Mouse (Mus musculus): ENCODE data around the gene Slc26a8. TPM values are rescaled to one million over a fixed set of nuclear protein-coding genes. Genes with fewer than 3 reads are reported as not detected.
"Not testable (repeated sequence)": the region's sequence is repeated elsewhere in the genome, so short reads cannot be mapped to it uniquely, and the experiment has no call there.

Gene Slc26a8
- under 1 TPM; 0.33 to 0.64 TPM for total RNA-seq (2021)
- long read RNA-seq, experiment 1: 0 reads
- long read RNA-seq, experiment 2: 0 reads

- intact Hi-C loops (cut with DNase I; ENCODE audit: low total_unique reads): loop anchor here (10.0 kb wide), 1 partner anchor 65 kb away; no protein-coding TSS in a partner anchor
- no peak for DNase-seq
Measured at GRCm38 (mm10) chr17:28689586-28690283, at the start of gene Slc26a8. Gene Slc26a8, minus strand, starts transcription at chr17:28690233.

GRCm38 (mm10) chr17:28739244-28739643 lies 49.2 kb upstream of the Slc26a8 start:
- no peak for DNase-seq
- intact Hi-C loops (cut with DNase I; ENCODE audit: low total_unique reads): no loop called here

GRCm38 (mm10) chr17:28737973-28738372 lies 47.9 kb upstream of the Slc26a8 start:
- DNase-seq: no peak
- intact Hi-C loops (cut with DNase I; ENCODE audit: low total_unique reads): no loop called here

- intact Hi-C loops (cut with DNase I; ENCODE audit: low total_unique reads): no loop called here
Measured at GRCm38 (mm10) chr17:28736486-28736885, 46.5 kb upstream of the Slc26a8 start.

GRCm38 (mm10) chr17:28735317-28736105 lies 45.5 kb upstream of the Slc26a8 start:
- no peak for DNase-seq
- intact Hi-C loops (cut with DNase I; ENCODE audit: low total_unique reads): no loop called here

More at GRCm38 (mm10) chr17:28736486-28736885, 46.5 kb upstream of the Slc26a8 start:
- no peak for DNase-seq

- DNase-seq; intact Hi-C loops (cut with DNase I; ENCODE audit: low total_unique reads): not testable (repeated sequence)
Measured at GRCm38 (mm10) chr17:28727511-28727910, 37.5 kb upstream of the Slc26a8 start.

- DNase-seq: no peak
- intact Hi-C loops (cut with DNase I; ENCODE audit: low total_unique reads): no loop called here
Measured at GRCm38 (mm10) chr17:28725783-28726182, 35.8 kb upstream of the Slc26a8 start, which contains the start of gene AC170998.1. Gene AC170998.1, plus strand, starts transcription at chr17:28726083.

- no peak for DNase-seq
Measured at GRCm38 (mm10) chr17:28717535-28717934, 27.5 kb upstream of the Slc26a8 start.

GRCm38 (mm10) chr17:28715832-28716548 lies 26.0 kb upstream of the Slc26a8 start:
- no peak for DNase-seq
- intact Hi-C loops (cut with DNase I; ENCODE audit: low total_unique reads): no loop called here

More at GRCm38 (mm10) chr17:28717535-28717934, 27.5 kb upstream of the Slc26a8 start:
- intact Hi-C loops (cut with DNase I; ENCODE audit: low total_unique reads): no loop called here

- intact Hi-C loops (cut with DNase I; ENCODE audit: low total_unique reads): no loop called here
- no peak for DNase-seq
Measured at GRCm38 (mm10) chr17:28714006-28714405, 24.0 kb upstream of the Slc26a8 start.

GRCm38 (mm10) chr17:28712305-28712704 lies 22.3 kb upstream of the Slc26a8 start:
- intact Hi-C loops (cut with DNase I; ENCODE audit: low total_unique reads): no loop called here
- no peak for DNase-seq

GRCm38 (mm10) chr17:28711237-28711636 lies 21.2 kb upstream of the Slc26a8 start:
- no peak for DNase-seq
- intact Hi-C loops (cut with DNase I; ENCODE audit: low total_unique reads): no loop called here

- intact Hi-C loops (cut with DNase I; ENCODE audit: low total_unique reads): no loop called here
Measured at GRCm38 (mm10) chr17:28710291-28710688, 20.3 kb upstream of the Slc26a8 start.

GRCm38 (mm10) chr17:28709552-28710290 lies 19.7 kb upstream of the Slc26a8 start:
- intact Hi-C loops (cut with DNase I; ENCODE audit: low total_unique reads): no loop called here
- no peak for DNase-seq

More at GRCm38 (mm10) chr17:28710291-28710688, 20.3 kb upstream of the Slc26a8 start:
- no peak for DNase-seq

- DNase-seq: no peak
- intact Hi-C loops (cut with DNase I; ENCODE audit: low total_unique reads): no loop called here
Measured at GRCm38 (mm10) chr17:28708989-28709388, 19.0 kb upstream of the Slc26a8 start.

- intact Hi-C loops (cut with DNase I; ENCODE audit: low total_unique reads): no loop called here
- no peak for DNase-seq
Measured at GRCm38 (mm10) chr17:28707816-28708215, 17.8 kb upstream of the Slc26a8 start.

GRCm38 (mm10) chr17:28707136-28707627 lies 17.1 kb upstream of the Slc26a8 start:
- DNase-seq: no peak
- intact Hi-C loops (cut with DNase I; ENCODE audit: low total_unique reads): no loop called here

- DNase-seq: no peak
- intact Hi-C loops (cut with DNase I; ENCODE audit: low total_unique reads): no loop called here
Measured at GRCm38 (mm10) chr17:28706697-28707096, 16.7 kb upstream of the Slc26a8 start.

GRCm38 (mm10) chr17:28702646-28703045 lies 12.6 kb upstream of the Slc26a8 start:
- intact Hi-C loops (cut with DNase I; ENCODE audit: low total_unique reads): no loop called here
- DNase-seq: no peak
